Mouse (Mus musculus): Measurements from ENCODE around the gene Trmt61a.
"Not testable (repeated sequence)": the region's sequence is repeated elsewhere in the genome, so short reads cannot be mapped to it uniquely, and the experiment has no call there.

Trmt61a gene

GRCm38 (mm10) chr12:111694880-111695804 is 17.2 kb downstream of the Trmt61a start:
- no peak for DNase-seq (ENCODE audit: low read depth in 1 of 2, low spot score in 2 of 2)

GRCm38 (mm10) chr12:111696239-111696638 is 18.3 kb downstream of the Trmt61a start:
- peak; percentile 20 to 52 for DNase-seq (ENCODE audit: low read depth in 1 of 2, low spot score in 2 of 2)

- DNase-seq (ENCODE audit: low read depth in 1 of 2, low spot score in 2 of 2): no peak
Measured at GRCm38 (mm10) chr12:111697708-111698107, 19.8 kb downstream of the Trmt61a start.

GRCm38 (mm10) chr12:111698346-111698913 is 20.5 kb downstream of the Trmt61a start:
- DNase-seq (ENCODE audit: low read depth in 1 of 2, low spot score in 2 of 2): no peak

GRCm38 (mm10) chr12:111699542-111699941 is 21.6 kb downstream of the Trmt61a start:
- no peak for DNase-seq (ENCODE audit: low read depth in 1 of 2, low spot score in 2 of 2)

- DNase-seq (ENCODE audit: low read depth in 1 of 2, low spot score in 2 of 2): no peak
Measured at GRCm38 (mm10) chr12:111700920-111701458, 23.1 kb downstream of the Trmt61a start.

GRCm38 (mm10) chr12:111703301-111703700 is 25.4 kb downstream of the Trmt61a start:
- no peak for DNase-seq (ENCODE audit: low read depth in 1 of 2, low spot score in 2 of 2)

- no peak for DNase-seq (ENCODE audit: low read depth in 1 of 2, low spot score in 2 of 2)
Measured at GRCm38 (mm10) chr12:111704609-111705008, 26.7 kb downstream of the Trmt61a start.

GRCm38 (mm10) chr12:111705186-111705973 is 27.5 kb downstream of the Trmt61a start:
- DNase-seq (ENCODE audit: low read depth in 1 of 2, low spot score in 2 of 2): no peak

GRCm38 (mm10) chr12:111708181-111708580 is 30.3 kb downstream of the Trmt61a start:
- DNase-seq (ENCODE audit: low read depth in 1 of 2, low spot score in 2 of 2): no peak

- no peak for DNase-seq (ENCODE audit: low read depth in 1 of 2, low spot score in 2 of 2)
Measured at GRCm38 (mm10) chr12:111710091-111710490, 32.2 kb downstream of the Trmt61a start.

GRCm38 (mm10) chr12:111712476-111712875 is 34.6 kb downstream of the Trmt61a start:
- no peak for DNase-seq (ENCODE audit: low read depth in 1 of 2, low spot score in 2 of 2)

- peak; percentile 61 to 80 for DNase-seq (ENCODE audit: low read depth in 1 of 2, low spot score in 2 of 2)
Measured at GRCm38 (mm10) chr12:111713004-111713651, 35.2 kb downstream of the Trmt61a start, which contains the start of the genes Bag5 and Apopt1. Gene Bag5, minus strand, starts transcription at chr12:111713257. Gene Apopt1, plus strand, starts transcription at chr12:111713261.

- not testable (repeated sequence) for DNase-seq (ENCODE audit: low read depth in 1 of 2, low spot score in 2 of 2)
Measured at GRCm38 (mm10) chr12:111713880-111714279, 36.0 kb downstream of the Trmt61a start.

GRCm38 (mm10) chr12:111716505-111716904 is 38.6 kb downstream of the Trmt61a start:
- DNase-seq (ENCODE audit: low read depth in 1 of 2, low spot score in 2 of 2): no peak

- DNase-seq (ENCODE audit: low read depth in 1 of 2, low spot score in 2 of 2): no peak
Measured at GRCm38 (mm10) chr12:111718656-111719055, 40.8 kb downstream of the Trmt61a start.

- DNase-seq (ENCODE audit: low read depth in 1 of 2, low spot score in 2 of 2): no peak
Measured at GRCm38 (mm10) chr12:111720222-111720621, 42.3 kb downstream of the Trmt61a start.

- DNase-seq (ENCODE audit: low read depth in 1 of 2, low spot score in 2 of 2): no peak
Measured at GRCm38 (mm10) chr12:111722654-111723053, 44.7 kb downstream of the Trmt61a start.

- DNase-seq (ENCODE audit: low read depth in 1 of 2, low spot score in 2 of 2): no peak
Measured at GRCm38 (mm10) chr12:111724638-111725337, 46.9 kb downstream of the Trmt61a start.

Data from monocyte, adult 2 months (primary cell).